Mouse (Mus musculus) ES-Bruce4 (cell line): ENCODE results near the gene 2210407C18Rik. TPM values are rescaled to one million over a fixed set of nuclear protein-coding genes. Genes with fewer than 3 reads are reported as not detected.

Experiments used
- H3K27ac ChIP-seq: 2 replicates; pipeline ENCODE4 v1.5.1; 2012; ENCODE audit warnings: low read length, inconsistent platforms; ENCODE audit not compliant: insufficient read depth
- H3K27me3 ChIP-seq: 2 replicates; pipeline ENCODE4 v1.6.1; 2012; ENCODE audit warnings: mild to moderate bottlenecking, low read length, inconsistent platforms; ENCODE audit not compliant: control insufficient read depth, poor library complexity, insufficient read depth, severe bottlenecking
- H3K36me3 ChIP-seq: 2 replicates; pipeline ENCODE4 v1.6.1; 2012; ENCODE audit warnings: inconsistent platforms, mild to moderate bottlenecking, low read length, moderate library complexity; ENCODE audit not compliant: control insufficient read depth, poor library complexity, insufficient read depth, severe bottlenecking
- H3K4me1 ChIP-seq: one replicate; pipeline ENCODE4 v1.8.1; 2011; ENCODE audit warnings: low read length; ENCODE audit not compliant: control insufficient read depth, insufficient read depth
- H3K4me3 ChIP-seq: 2 replicates; pipeline ENCODE4 v1.5.1; 2011; ENCODE audit warnings: low read depth, mild to moderate bottlenecking, low read length
- H3K9ac ChIP-seq: 2 replicates; pipeline ENCODE4 v1.6.1; 2012; ENCODE audit warnings: low read depth, mild to moderate bottlenecking, inconsistent platforms; ENCODE audit not compliant: poor library complexity, severe bottlenecking
- H3K9me3 ChIP-seq: replicated peaks from 2 replicates; pipeline ENCODE4 v1.6.1; 2012; ENCODE audit warnings: mild to moderate bottlenecking, low read length, inconsistent platforms; ENCODE audit not compliant: control insufficient read depth, poor library complexity, insufficient read depth, severe bottlenecking
- CTCF ChIP-seq: IDR thresholded peaks from one replicate; pipeline ENCODE4 v1.8.1; 2011; ENCODE audit warnings: low read depth, low read length
- EP300 ChIP-seq: IDR thresholded peaks from 2 replicates; pipeline ENCODE4 v1.6.1; 2011; ENCODE audit warnings: low read depth, low read length; ENCODE audit not compliant: insufficient read depth
- POLR2A ChIP-seq: IDR thresholded peaks from one replicate; pipeline ENCODE4 v1.8.1; 2011; ENCODE audit warnings: low read length; ENCODE audit not compliant: insufficient read depth
- polyA plus RNA-seq: library from polyadenylated mRNA; stranded (reverse); fragments of >200 nt; gene quantifications from 2 replicates; pipeline ENCODE4 v1.2.4, GENCODE M21; 2011; ENCODE audit warnings: low read depth; ENCODE audit not compliant: missing spikeins, insufficient read depth, insufficient read length

2210407C18Rik gene
- polyA plus RNA-seq, 1 experiment, result not detected

GRCm38 (mm10) chr11:58618793-58619192, 2.9 kb upstream of the 2210407C18Rik start:
- Histone ChIP-seq H3K4me1 (no peaks in the 10 kb centered on the region), H3K27me3 (no peaks in the 10 kb centered on the region; the same call in 1 of the 2 replicates), H3K9me3 (no peaks in the 10 kb centered on the region), H3K4me3 (no peak overlapping the region), H3K9ac (no peak overlapping the region), H3K36me3 (no peaks in the 10 kb centered on the region), H3K27ac (no peak overlapping the region)
- no peak for TF ChIP-seq EP300
- no peak for TF ChIP-seq POLR2A
- no peak for TF ChIP-seq CTCF

- no peak overlapping the region for H3K4me3 ChIP-seq
- H3K9ac ChIP-seq, result no peak overlapping the region
- no peaks in the 10 kb centered on the region for H3K4me1 ChIP-seq
- no peaks in the 10 kb centered on the region for H3K9me3 ChIP-seq
- no peaks in the 10 kb centered on the region; the same call in 1 of the 2 replicates for H3K27me3 ChIP-seq
- TF ChIP-seq EP300 (no peak), POLR2A (no peak), CTCF (no peak)
- H3K27ac ChIP-seq, result no peak overlapping the region
- no peaks in the 10 kb centered on the region for H3K36me3 ChIP-seq
These were observed 2.5 kb upstream of the 2210407C18Rik start for GRCm38 (mm10) chr11:58618369-58618768.

GRCm38 (mm10) chr11:58614526-58614925, 1.3 kb downstream of the 2210407C18Rik start:
- H3K4me1 ChIP-seq, result no peaks in the 10 kb centered on the region
- no peaks in the 10 kb centered on the region for H3K9me3 ChIP-seq
- H3K27me3 ChIP-seq, result no peaks in the 10 kb centered on the region; the same call in 1 of the 2 replicates
- H3K27ac ChIP-seq, result no peak overlapping the region
- no peaks in the 10 kb centered on the region for H3K36me3 ChIP-seq
- no peak overlapping the region for H3K9ac ChIP-seq
- TF ChIP-seq CTCF, result no peak
- TF ChIP-seq POLR2A, result no peak
- no peak for TF ChIP-seq EP300
- no peak overlapping the region for H3K4me3 ChIP-seq

GRCm38 (mm10) chr11:58613359-58613758, 2.5 kb downstream of the 2210407C18Rik start:
- H3K4me1 ChIP-seq, result no peaks in the 10 kb centered on the region
- no peak overlapping the region for H3K4me3 ChIP-seq
- no peak for TF ChIP-seq POLR2A
- no peak for TF ChIP-seq CTCF
- TF ChIP-seq EP300, result no peak
- no peak overlapping the region for H3K27ac ChIP-seq
- no peaks in the 10 kb centered on the region for H3K9me3 ChIP-seq
- no peak overlapping the region for H3K9ac ChIP-seq
- H3K36me3 ChIP-seq, result no peaks in the 10 kb centered on the region
- H3K27me3 ChIP-seq, result no peaks in the 10 kb centered on the region; the same call in 1 of the 2 replicates

- Histone ChIP-seq H3K36me3 (no peaks in the 10 kb centered on the region), H3K9ac (no peak overlapping the region), H3K27me3 (no peaks in the 10 kb centered on the region), H3K4me1 (no peaks in the 10 kb centered on the region), H3K27ac (no peak overlapping the region), H3K9me3 (no peaks in the 10 kb centered on the region), H3K4me3 (no peak overlapping the region)
- TF ChIP-seq EP300 (no peak), POLR2A (no peak), CTCF (no peak)
These were observed 8.8 kb downstream of the 2210407C18Rik start for GRCm38 (mm10) chr11:58607030-58607429.

- no peaks in the 10 kb centered on the region for H3K4me1 ChIP-seq
- no peaks in the 10 kb centered on the region; the same call in 1 of the 2 replicates for H3K27me3 ChIP-seq
- no peaks in the 10 kb centered on the region for H3K36me3 ChIP-seq
- TF ChIP-seq CTCF (no peak), POLR2A (no peak), EP300 (no peak)
- no peaks in the 10 kb centered on the region for H3K9me3 ChIP-seq
- no peak overlapping the region for H3K9ac ChIP-seq
- no peak overlapping the region for H3K27ac ChIP-seq
- H3K4me3 ChIP-seq, result no peak overlapping the region
These were observed 9.5 kb downstream of the 2210407C18Rik start for GRCm38 (mm10) chr11:58606177-58606919.
